Mouse (Mus musculus) lung, embryonic 14.5 days (tissue): ENCODE measurements around the gene Col4a2. TPM values are rescaled to one million over a fixed set of nuclear protein-coding genes. Genes with fewer than 3 reads are reported as not detected.
A peak's percentile ranks its signal among the peaks of the same experiment; 100 is the strongest.

Experiments
- ATAC-seq: fragments of 200-750 bp; cut with Nextera tagmentation; 2 replicates; pipeline ENCODE4 v1.8.0; 2017; ENCODE audit warnings: mild to moderate bottlenecking, moderate TSS enrichment, moderate library complexity; ENCODE audit not compliant: insufficient read depth
- DNase-seq: peaks from one replicate; pipeline ENCODE4 v3.0.0-alpha.2; 2015
- H3K27ac ChIP-seq: fragments of 300-500 bp; sonication (generic); 2 replicates; pipeline ENCODE4 v1.5.1; 2014; ENCODE audit warnings: low read depth, mild to moderate bottlenecking, moderate library complexity
- H3K27me3 ChIP-seq: fragments of 300-500 bp; sonication (generic); 2 replicates; pipeline ENCODE4 v1.6.1; 2014; ENCODE audit warnings: low read length, control low read depth; ENCODE audit not compliant: insufficient read depth
- H3K36me3 ChIP-seq: fragments of 300-500 bp; sonication (generic); 2 replicates; pipeline ENCODE4 v1.6.1; 2014; ENCODE audit warnings: control low read depth; ENCODE audit not compliant: insufficient read depth
- H3K4me1 ChIP-seq: fragments of 300-500 bp; sonication (generic); 2 replicates; pipeline ENCODE4 v1.6.1; 2014; ENCODE audit warnings: antibody characterized with exemption, control low read depth; ENCODE audit not compliant: insufficient read depth
- H3K4me2 ChIP-seq: fragments of 300-500 bp; sonication (generic); 2 replicates; pipeline ENCODE4 v1.6.1; 2014; ENCODE audit warnings: mild to moderate bottlenecking
- H3K4me3 ChIP-seq: fragments of 300-500 bp; sonication (generic); 2 replicates; pipeline ENCODE4 v1.5.1; 2014; ENCODE audit warnings: low read depth, low read length
- H3K9ac ChIP-seq: fragments of 300-500 bp; sonication (generic); 2 replicates; pipeline ENCODE4 v1.6.1; 2014
- H3K9me3 ChIP-seq: fragments of 300-500 bp; sonication (generic); 2 replicates; pipeline ENCODE4 v1.6.1; 2016; ENCODE audit warnings: low read depth, low read length, control low read depth
- CTCF ChIP-seq: IDR thresholded peaks from 2 replicates; pipeline ENCODE4 v1.5.1; 2016; ENCODE audit warnings: antibody characterized with exemption, low read depth
- WGBS: fragments of 180-500 bp; shearing (Covaris S2); extraction: QIAGEN DNeasy Blood & Tissue Kit; methylation state at CpG from one replicate; pipeline ENCODE4 v1.1.7; 2014; 5-methylcytosine and 5-hydroxymethylcytosine counted together
- polyA plus RNA-seq: library from polyadenylated mRNA; unstranded; fragments of >200 nt; fragmentation: Nextera tagmentation; extraction: Ambion mirVana; gene quantifications from 2 replicates; pipeline ENCODE4 v1.2.1, GENCODE M21; 2014

Col4a2 gene
- polyA plus RNA-seq, 1 experiment from 2014 or later: 111 TPM

DNA sequence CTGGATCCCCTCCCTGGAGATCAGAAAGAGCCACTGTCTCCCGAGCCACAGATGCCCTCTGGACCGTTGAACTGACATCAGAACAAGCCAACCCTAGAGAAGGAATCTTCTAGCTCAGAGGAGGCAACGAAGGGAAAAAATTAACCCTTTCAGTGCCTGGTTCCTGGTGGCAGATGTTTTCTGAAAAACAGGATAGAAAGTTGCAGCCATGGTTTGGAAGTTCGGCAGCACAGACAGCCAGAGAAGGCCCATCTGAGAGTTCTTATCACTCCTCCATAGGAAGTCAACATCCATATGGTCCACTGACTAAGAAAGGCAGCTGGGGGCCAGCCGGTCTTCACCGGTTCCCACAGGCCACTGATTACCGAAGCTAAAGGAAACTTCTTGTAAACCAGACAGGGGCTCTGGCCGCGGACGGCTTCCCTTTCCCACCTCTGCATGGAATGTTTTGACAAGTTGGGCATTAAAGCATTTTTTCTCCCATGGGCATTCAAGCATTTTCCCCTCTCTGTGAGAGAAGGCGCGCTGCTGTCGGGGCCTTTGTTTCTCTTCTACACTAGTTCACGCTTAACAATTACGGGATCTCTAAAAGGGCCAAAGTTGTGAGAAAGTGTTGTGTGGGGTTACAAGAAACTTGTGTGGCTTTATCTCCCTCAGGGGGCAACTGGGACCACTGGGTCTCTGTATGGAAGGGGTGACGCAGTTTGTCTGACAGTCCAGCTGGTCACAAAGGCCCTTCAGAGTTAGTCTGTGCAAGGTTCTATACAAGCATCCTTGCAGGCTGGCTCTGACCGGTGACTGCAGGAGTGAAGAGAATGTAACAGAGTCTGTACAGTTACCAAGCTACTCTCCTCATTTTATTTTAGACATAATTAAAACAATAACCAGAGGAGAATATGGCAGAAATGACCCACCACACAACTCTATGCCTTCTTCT is 49.9 kb downstream of the Col4a2 start:
- peaks cover 29% of the 10 kb centered on the region for H3K4me1 ChIP-seq
- no peak for TF ChIP-seq CTCF
- no peaks in the 10 kb centered on the region; the same call in 1 of the 2 replicates for H3K36me3 ChIP-seq
- no peak overlapping the region for H3K9ac ChIP-seq
- no peak overlapping the region for H3K4me3 ChIP-seq
- DNase-seq (peak; percentile 64), ATAC-seq (no peak)
- no peak overlapping the region for H3K4me2 ChIP-seq
- WGBS: 29% methylated on average over 17 of the region's 17 CpGs
- H3K27ac ChIP-seq: peak overlapping the region; percentile 77; the same call in 1 of the 2 replicates
- H3K9me3 ChIP-seq: no peaks in the 10 kb centered on the region
- no peaks in the 10 kb centered on the region for H3K27me3 ChIP-seq

GRCm38 (mm10) chr8:11363340-11364126 is 50.9 kb downstream of the Col4a2 start:
- Histone ChIP-seq H3K4me3 (no peak overlapping the region), H3K36me3 (peaks cover 2% of the 10 kb centered on the region; the same call in 1 of the 2 replicates), H3K9me3 (no peaks in the 10 kb centered on the region), H3K27ac (peak overlapping the region; percentile 77; the same call in 1 of the 2 replicates), H3K27me3 (no peaks in the 10 kb centered on the region), H3K4me2 (no peak overlapping the region), H3K9ac (no peak overlapping the region), H3K4me1 (peaks cover 24% of the 10 kb centered on the region)
- WGBS: 55% methylated on average over 13 of the region's 13 CpGs
- ATAC-seq: no peak
- TF ChIP-seq CTCF: no peak
- no peak for DNase-seq

DNA sequence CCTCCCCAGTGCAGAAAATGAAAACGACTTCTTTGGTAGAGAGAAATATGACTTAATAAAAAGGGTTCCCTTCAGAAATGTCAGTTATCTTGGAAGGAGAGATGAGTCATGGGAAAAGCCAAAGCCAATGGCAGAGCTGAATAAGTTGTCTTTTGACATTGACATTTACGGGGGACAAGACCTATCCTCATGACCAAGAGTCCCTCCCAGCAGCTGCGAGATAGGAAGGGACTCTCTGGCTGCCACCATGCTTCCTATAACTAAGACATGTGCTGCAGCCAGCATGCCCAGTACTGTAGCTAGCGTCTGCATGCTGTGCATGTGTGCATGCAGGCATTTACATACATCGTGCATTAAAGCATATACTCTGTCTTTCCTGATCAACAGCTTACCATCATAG is 53.6 kb downstream of the Col4a2 start:
- no peak for DNase-seq
- H3K9ac ChIP-seq: no peak overlapping the region
- no peaks in the 10 kb centered on the region for H3K27me3 ChIP-seq
- peaks cover 4% of the 10 kb centered on the region; the same call in 1 of the 2 replicates for H3K36me3 ChIP-seq
- no peak for ATAC-seq
- H3K9me3 ChIP-seq: no peaks in the 10 kb centered on the region
- H3K27ac ChIP-seq: no peak overlapping the region
- peaks cover 40% of the 10 kb centered on the region for H3K4me1 ChIP-seq
- H3K4me3 ChIP-seq: no peak overlapping the region
- no peak for TF ChIP-seq CTCF
- H3K4me2 ChIP-seq: no peak overlapping the region
- WGBS: 81% methylated on average over 5 of the region's 5 CpGs

- Histone ChIP-seq H3K27me3 (no peaks in the 10 kb centered on the region), H3K9me3 (no peaks in the 10 kb centered on the region), H3K9ac (no peak overlapping the region), H3K4me3 (no peak overlapping the region), H3K27ac (no peak overlapping the region), H3K4me1 (peaks cover 37% of the 10 kb centered on the region), H3K36me3 (peaks cover 4% of the 10 kb centered on the region; the same call in 1 of the 2 replicates), H3K4me2 (no peak overlapping the region)
- TF ChIP-seq CTCF: no peak
- DNase-seq (no peak), ATAC-seq (no peak)
- WGBS: 83% methylated on average over 4 of the region's 4 CpGs
Measured at GRCm38 (mm10) chr8:11366741-11367140, 54.1 kb downstream of the Col4a2 start.

DNA sequence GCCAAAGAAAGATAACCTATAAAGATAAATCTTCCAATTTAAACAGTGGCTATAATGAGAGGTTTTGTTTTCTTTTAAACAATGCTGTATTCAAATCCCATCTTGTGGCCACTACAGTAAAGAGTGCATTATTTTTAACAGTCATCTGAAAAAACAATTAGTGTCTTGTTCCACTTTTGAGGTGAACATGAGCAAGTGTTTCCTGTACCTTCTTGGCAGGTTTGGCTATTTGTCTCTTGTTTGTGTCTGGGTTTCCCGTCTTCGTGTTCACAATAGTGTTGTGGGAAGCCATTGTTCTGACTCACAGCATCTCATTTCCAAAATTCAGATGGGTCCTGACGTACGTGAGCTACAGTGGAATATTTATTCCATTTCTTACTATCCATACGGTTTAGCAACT is 55.1 kb downstream of the Col4a2 start:
- Histone ChIP-seq H3K9ac (no peak overlapping the region), H3K27ac (no peak overlapping the region), H3K4me1 (peaks cover 30% of the 10 kb centered on the region), H3K4me3 (no peak overlapping the region), H3K9me3 (no peaks in the 10 kb centered on the region), H3K27me3 (no peaks in the 10 kb centered on the region), H3K4me2 (no peak overlapping the region), H3K36me3 (peaks cover 4% of the 10 kb centered on the region; the same call in 1 of the 2 replicates)
- no peak for DNase-seq
- TF ChIP-seq CTCF: no peak
- ATAC-seq: no peak
- 79% methylated on average over 5 of the region's 5 CpGs for WGBS

DNA sequence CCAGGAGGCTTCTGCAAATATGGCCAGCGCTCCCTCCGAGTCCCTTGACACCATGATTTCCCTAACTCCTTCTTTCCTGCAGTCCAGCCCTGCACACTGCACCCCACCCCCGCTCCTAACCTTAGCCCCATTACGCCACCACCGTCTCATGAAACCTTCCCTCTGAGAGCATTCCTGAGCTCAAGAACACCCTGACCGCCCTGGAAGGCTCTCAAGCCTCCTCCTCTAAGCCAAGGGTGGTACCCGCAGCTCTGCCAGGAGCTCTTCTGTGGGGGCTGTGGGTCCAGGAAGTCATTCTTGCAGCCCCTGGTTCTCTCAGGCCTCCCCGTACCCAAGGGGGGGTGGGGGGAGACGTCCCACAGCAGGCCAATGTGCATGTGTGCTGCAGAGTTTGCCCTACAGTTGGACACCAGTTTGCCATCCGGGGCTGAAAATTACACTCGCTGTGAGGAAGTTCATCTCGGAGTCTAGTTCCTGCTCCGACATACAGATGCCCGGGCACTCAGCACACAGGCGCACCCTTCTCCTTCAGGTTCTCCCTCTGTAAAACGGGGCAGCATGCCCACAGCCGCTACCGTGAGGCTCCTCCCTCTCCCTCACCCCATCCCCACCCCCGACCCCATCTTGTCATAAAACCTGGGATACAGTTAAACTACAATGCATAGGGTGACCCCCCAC is 57.1 kb downstream of the Col4a2 start:
- ATAC-seq: peak; percentile 82
- H3K4me1 ChIP-seq: peaks cover 26% of the 10 kb centered on the region

More for the DNA sequence above, 57.1 kb downstream of the Col4a2 start:
- Histone ChIP-seq H3K27me3 (no peaks in the 10 kb centered on the region), H3K36me3 (peaks cover 4% of the 10 kb centered on the region; the same call in 1 of the 2 replicates), H3K9me3 (no peaks in the 10 kb centered on the region), H3K27ac (peak overlapping the region; percentile 60; the same call in 1 of the 2 replicates), H3K4me2 (no peak overlapping the region), H3K4me3 (no peak overlapping the region), H3K9ac (no peak overlapping the region)
- DNase-seq: peak; percentile 64
- WGBS: 61% methylated on average over 19 of the region's 19 CpGs
- no peak for TF ChIP-seq CTCF
